Mouse (Mus musculus) ovary, postnatal 14 days (tissue): ENCODE data around the gene Tmem50a.

Source experiments
- DNase-seq: peaks from one replicate; pipeline ENCODE4 v3.0.0; 2022; ENCODE audit warnings: low spot score

The Tmem50a gene

GRCm38 (mm10) chr4:134879410-134879981, 35.3 kb downstream of the Tmem50a start:
- DNase-seq: peak; percentile 61

- no peak for DNase-seq
Observed at GRCm38 (mm10) chr4:134876171-134876570, 38.7 kb downstream of the Tmem50a start.

- DNase-seq: no peak
Observed at GRCm38 (mm10) chr4:134871950-134872349, 42.9 kb downstream of the Tmem50a start.

- no peak for DNase-seq
Observed at GRCm38 (mm10) chr4:134871477-134871876, 43.3 kb downstream of the Tmem50a start.

- no peak for DNase-seq
Observed at GRCm38 (mm10) chr4:134869815-134870375, 44.9 kb downstream of the Tmem50a start.

GRCm38 (mm10) chr4:134869068-134869730, 45.6 kb downstream of the Tmem50a start:
- no peak for DNase-seq

GRCm38 (mm10) chr4:134868490-134868889, 46.3 kb downstream of the Tmem50a start:
- DNase-seq: no peak

- no peak for DNase-seq
Observed at GRCm38 (mm10) chr4:134868065-134868464, 46.8 kb downstream of the Tmem50a start.

- no peak for DNase-seq
Observed at GRCm38 (mm10) chr4:134867661-134868060, 47.2 kb downstream of the Tmem50a start.

- no peak for DNase-seq
Observed at GRCm38 (mm10) chr4:134867213-134867612, 47.6 kb downstream of the Tmem50a start.

- DNase-seq: no peak
Observed at GRCm38 (mm10) chr4:134865789-134866188, 49.0 kb downstream of the Tmem50a start.

- DNase-seq: no peak
Observed at GRCm38 (mm10) chr4:134865340-134865739, 49.5 kb downstream of the Tmem50a start.

GRCm38 (mm10) chr4:134863937-134864729, 50.7 kb downstream of the Tmem50a start, which contains the start of gene Rhd:
Rhd (plus strand) TSS chr4:134864536.
- no peak for DNase-seq

- no peak for DNase-seq
Observed at GRCm38 (mm10) chr4:134862996-134863395, 51.8 kb downstream of the Tmem50a start.

- no peak for DNase-seq
Observed at GRCm38 (mm10) chr4:134861884-134862283, 52.9 kb downstream of the Tmem50a start.

GRCm38 (mm10) chr4:134858494-134858893, 56.3 kb downstream of the Tmem50a start:
- DNase-seq: no peak

GRCm38 (mm10) chr4:134856501-134856900, 58.3 kb downstream of the Tmem50a start:
- no peak for DNase-seq

GRCm38 (mm10) chr4:134856056-134856455, 58.8 kb downstream of the Tmem50a start:
- DNase-seq: no peak

GRCm38 (mm10) chr4:134855371-134855770, 59.5 kb downstream of the Tmem50a start:
- no peak for DNase-seq

GRCm38 (mm10) chr4:134853637-134854485, 61.0 kb downstream of the Tmem50a start:
- peak; percentile 86 for DNase-seq

GRCm38 (mm10) chr4:134853259-134853636, 61.6 kb downstream of the Tmem50a start, which contains the start of gene Maco1:
Maco1 (minus strand) TSS chr4:134853345.
- peak; percentile 100 for DNase-seq
